ENCODE assay signal across 20 mouse cellular contexts in genomic region chr2:172843903-172844302, GRCm38 (mm10).
A peak's percentile ranks its signal among the peaks of the same experiment; 100 is the strongest.
DNase-seq lines count a peak whose midpoint lies in the region; ATAC-seq and TF ChIP-seq lines count a peak whose summit lies in the region.
"Had no signal": no experiment of that assay in that cellular context is flagged by ENCODE, and none has a peak within 500 bp of the region (broad histone marks: within the 10 kb centered on the region; RNA-seq: fewer than 3 reads in every experiment).

No protein-coding gene starts in this region.

- ATAC-seq in heart, embryonic 14.5 days (ENCODE audit: insufficient number of reproducible peaks, insufficient read depth, low FRiP score, low read depth): peak; percentile 20; the same call in 1 of the 2 replicates
- ATAC-seq: forebrain, embryonic 16.5 days; hindbrain, embryonic 16.5 days; inflammation-experienced regulatory T-cells, adult 6 months; intestine, postnatal 0 days had no signal

- H3K79me2 ChIP-seq in heart, adult 2 months (replicated peaks; ENCODE audit: control insufficient read depth, insufficient read depth, low read length): no peaks in the 10 kb centered on the region

- TF ChIP-seq POLR2A in heart, adult 2 months (IDR thresholded peaks at IDR 0.05; ENCODE audit: insufficient read depth, low read depth, low read length): no peak
- no peak for TF ChIP-seq POLR2A in cerebellum, adult 2 months (IDR thresholded peaks at IDR 0.05; ENCODE audit: borderline replicate concordance, insufficient read depth, low read length)

- TF ChIP-seq EP300 in heart, adult 2 months (IDR thresholded peaks at IDR 0.05; ENCODE audit: insufficient read depth, low read depth, low read length): no peak

- peaks cover 63% of the 10 kb centered on the region for H3K4me1 ChIP-seq in heart, embryonic 10.5 days
- peaks cover 26% of the 10 kb centered on the region in 2 experiments; a peak in 3 of 4 replicates for H3K4me1 ChIP-seq in heart, embryonic 14.5 days (ENCODE audit: control insufficient read depth in 2 of 2, insufficient read depth in 2 of 2, low read length in 2 of 2)
- H3K4me1 ChIP-seq in heart, adult 2 months (ENCODE audit: control insufficient read depth, insufficient read depth, low read length): no peaks in the 10 kb centered on the region
- peaks cover 67% of the 10 kb centered on the region for H3K4me1 ChIP-seq in embryonic facial prominence, embryonic 10.5 days
- H3K4me1 ChIP-seq in limb, embryonic 10.5 days: peaks cover 77% of the 10 kb centered on the region
- no peaks in the 10 kb centered on the region; the same call in 1 of the 2 replicates for H3K4me1 ChIP-seq in cerebellum, adult 2 months (ENCODE audit: control insufficient read depth, insufficient read depth, low read length)

- 56% methylated on average over 9 of the region's 9 CpGs for WGBS in heart, embryonic 10.5 days
- WGBS in heart, embryonic 14.5 days: 28% methylated on average over 9 of the region's 9 CpGs
- 68% methylated on average over 9 of the region's 9 CpGs for WGBS in heart, adult 2 months
- WGBS in embryonic facial prominence, embryonic 10.5 days: 84% methylated on average over 9 of the region's 9 CpGs
- WGBS in limb, embryonic 10.5 days: 85% methylated on average over 9 of the region's 9 CpGs
- 80% methylated on average over 9 of the region's 9 CpGs for WGBS in cerebellum, adult 2 months

- H3K27ac ChIP-seq in heart, embryonic 10.5 days: peak overlapping the region; percentile 79
- H3K27ac ChIP-seq in heart, embryonic 14.5 days (replicated peaks in 1 of 2; ENCODE audit: control insufficient read depth in 1 of 2, insufficient read depth in 1 of 2, low read depth in 2 of 2, low read length in 2 of 2): peak overlapping the region; percentile 36 to 55
- no peak overlapping the region for H3K27ac ChIP-seq in heart, adult 2 months
- H3K27ac ChIP-seq in embryonic facial prominence, embryonic 10.5 days (replicated peaks): peak overlapping the region; percentile 1; the same call in 1 of the 2 replicates
- H3K27ac ChIP-seq in limb, embryonic 10.5 days: peak overlapping the region; percentile 54
- no peak overlapping the region for H3K27ac ChIP-seq in cerebellum, adult 2 months (ENCODE audit: insufficient read depth, low read length)
- H3K27ac ChIP-seq: embryonic facial prominence, embryonic 15.5 days; hindbrain, embryonic 12.5 days had no signal

- no peak for TF ChIP-seq CTCF in heart, adult 2 months (IDR thresholded peaks at IDR 0.05)
- no peak for TF ChIP-seq CTCF in cerebellum, adult 2 months (IDR thresholded peaks at IDR 0.05; ENCODE audit: borderline replicate concordance, insufficient read depth, low read depth, low read length)

- no peak overlapping the region for H3K4me3 ChIP-seq in heart, embryonic 10.5 days
- no peak overlapping the region for H3K4me3 ChIP-seq in heart, embryonic 14.5 days (ENCODE audit: control insufficient read depth in 1 of 2, insufficient read depth in 1 of 2, low read depth in 1 of 2, low read length in 2 of 2)
- no peak overlapping the region for H3K4me3 ChIP-seq in heart, adult 2 months
- no peak overlapping the region for H3K4me3 ChIP-seq in embryonic facial prominence, embryonic 10.5 days
- H3K4me3 ChIP-seq in limb, embryonic 10.5 days: no peak overlapping the region
- H3K4me3 ChIP-seq in cerebellum, adult 2 months (replicated peaks; ENCODE audit: insufficient read depth, low read depth, low read length): no peak overlapping the region
- H3K4me3 ChIP-seq: embryonic facial prominence, embryonic 15.5 days; erythroblast, embryonic 14.5 days; hindbrain, embryonic 12.5 days had no signal

- H3K27me3 ChIP-seq in heart, embryonic 10.5 days (ENCODE audit: insufficient read depth, poor library complexity, severe bottlenecking): no peaks in the 10 kb centered on the region
- H3K27me3 ChIP-seq in heart, embryonic 14.5 days (ENCODE audit: control insufficient read depth, insufficient read depth, low read length): no peaks in the 10 kb centered on the region
- H3K27me3 ChIP-seq in heart, adult 2 months (ENCODE audit: control insufficient read depth, insufficient read depth, low read length): no peaks in the 10 kb centered on the region; the same call in 1 of the 2 replicates
- H3K27me3 ChIP-seq in embryonic facial prominence, embryonic 10.5 days (replicated peaks; ENCODE audit: low read depth, poor library complexity, severe bottlenecking): peaks cover 11% of the 10 kb centered on the region; the same call in 1 of the 2 replicates
- H3K27me3 ChIP-seq in limb, embryonic 10.5 days (ENCODE audit: low read depth, poor library complexity, severe bottlenecking): 0 out of 2 replicates have a peak, but pooled peaks cover 7% of the 10 kb centered on the region
- H3K27me3 ChIP-seq in cerebellum, adult 2 months (ENCODE audit: control insufficient read depth, insufficient read depth, low read length): no peaks in the 10 kb centered on the region
- H3K27me3 ChIP-seq: embryonic facial prominence, embryonic 15.5 days; hindbrain, embryonic 12.5 days had no signal

- intact Hi-C loops in heart, adult 2 months (cut with DNase I): no loop called here

- no peaks in the 10 kb centered on the region for H3K36me3 ChIP-seq in heart, embryonic 10.5 days
- H3K36me3 ChIP-seq in heart, embryonic 14.5 days (ENCODE audit: control insufficient read depth, insufficient read depth, low read length): no peaks in the 10 kb centered on the region
- H3K36me3 ChIP-seq in heart, adult 2 months (ENCODE audit: control insufficient read depth, insufficient read depth, low read length): no peaks in the 10 kb centered on the region
- H3K36me3 ChIP-seq in embryonic facial prominence, embryonic 10.5 days (replicated peaks): no peaks in the 10 kb centered on the region
- no peaks in the 10 kb centered on the region for H3K36me3 ChIP-seq in limb, embryonic 10.5 days
- H3K36me3 ChIP-seq: embryonic facial prominence, embryonic 15.5 days; hindbrain, embryonic 12.5 days had no signal

- peak; percentile 82 for DNase-seq in heart, embryonic 10.5 days (ENCODE audit: low spot score)
- DNase-seq in heart, postnatal 4 days: no peak
- no peak for DNase-seq in heart, adult 2 months
- DNase-seq in embryonic facial prominence, embryonic 10.5 days (ENCODE audit: low spot score): no peak
- no peak for DNase-seq in limb, embryonic 10.5 days (ENCODE audit: low spot score)
- no peak for DNase-seq in cerebellum, adult 2 months
- DNase-seq: adrenal gland, postnatal 10 days; cerebellum, adult 11 months; cerebellum, adult 9-10 months; cerebellum, postnatal 25 days; gastrocnemius, postnatal 10 days; kidney, adult 8-10 months had no signal

- H3K9ac ChIP-seq in heart, embryonic 14.5 days (ENCODE audit: low read length): peak overlapping the region; percentile 21; the same call in 1 of the 2 replicates
- H3K9ac ChIP-seq in heart, adult 2 months (ENCODE audit: low read depth, low read length): no peak overlapping the region
- H3K9ac ChIP-seq: embryonic facial prominence, embryonic 15.5 days; hindbrain, embryonic 12.5 days had no signal

- no peaks in the 10 kb centered on the region for H3K9me3 ChIP-seq in heart, embryonic 10.5 days
- H3K9me3 ChIP-seq in heart, embryonic 14.5 days (ENCODE audit: control insufficient read depth, low read length): no peaks in the 10 kb centered on the region
- no peaks in the 10 kb centered on the region for H3K9me3 ChIP-seq in embryonic facial prominence, embryonic 10.5 days
- no peaks in the 10 kb centered on the region for H3K9me3 ChIP-seq in limb, embryonic 10.5 days (replicated peaks)
- H3K9me3 ChIP-seq: embryonic facial prominence, embryonic 15.5 days; hindbrain, embryonic 12.5 days had no signal

- no peak overlapping the region for H3K4me2 ChIP-seq in heart, embryonic 14.5 days (ENCODE audit: low read length)
- H3K4me2 ChIP-seq: embryonic facial prominence, embryonic 15.5 days; hindbrain, embryonic 12.5 days had no signal

Comparison
In these comparisons a context has a peak if more than half of its experiments do, and no peak if none do; other contexts are left out.
1. H3K27ac ChIP-seq: peak in heart, embryonic 10.5 days (single experiment), heart, embryonic 14.5 days (2 of 2), embryonic facial prominence, embryonic 10.5 days (single experiment) and limb, embryonic 10.5 days (single experiment); none in heart, adult 2 months (single experiment) and cerebellum, adult 2 months (single experiment).